Mouse (Mus musculus) kidney, postnatal 0 days (tissue): ENCODE results near the gene Comp. TPM values are rescaled to one million over a fixed set of nuclear protein-coding genes. Genes with fewer than 3 reads are reported as not detected.

Source experiments
- ATAC-seq: fragments of 200-750 bp; cut with Nextera tagmentation; replicated peaks from 2 replicates; pipeline ENCODE4 v1.8.0; 2017; ENCODE audit warnings: low read depth, moderate number of reproducible peaks, moderate TSS enrichment, moderate library complexity; ENCODE audit not compliant: low FRiP score
- DNase-seq: peaks from one replicate; pipeline ENCODE4 v3.0.0-alpha.2; 2016; ENCODE audit warnings: low spot score
- H3K27ac ChIP-seq: fragments of 300-500 bp; sonication (generic); 2 replicates; pipeline ENCODE4 v1.5.1; 2014; ENCODE audit warnings: mild to moderate bottlenecking
- H3K27me3 ChIP-seq: fragments of 300-500 bp; sonication (generic); 2 replicates; pipeline ENCODE4 v1.6.1; 2014; ENCODE audit warnings: low read length, mixed read lengths; ENCODE audit not compliant: insufficient read depth
- H3K36me3 ChIP-seq: fragments of 300-500 bp; sonication (generic); 2 replicates; pipeline ENCODE4 v1.6.1; 2014; ENCODE audit warnings: low read length, mixed read lengths; ENCODE audit not compliant: insufficient read depth
- H3K4me1 ChIP-seq: fragments of 300-500 bp; sonication (generic); replicated peaks from 2 replicates; pipeline ENCODE4 v1.6.1; 2014; ENCODE audit warnings: antibody characterized with exemption, low read length, mixed read lengths; ENCODE audit not compliant: insufficient read depth
- H3K4me2 ChIP-seq: fragments of 300-500 bp; sonication (generic); 2 replicates; pipeline ENCODE4 v1.6.1; 2014; ENCODE audit warnings: mild to moderate bottlenecking, low read length, moderate library complexity, mixed read lengths
- H3K4me3 ChIP-seq: fragments of 300-500 bp; sonication (generic); replicated peaks from 2 replicates; pipeline ENCODE4 v1.5.1; 2014; ENCODE audit warnings: low read depth, low read length
- H3K9ac ChIP-seq: fragments of 300-500 bp; sonication (generic); 2 replicates; pipeline ENCODE4 v1.6.1; 2014; ENCODE audit warnings: low read depth, low read length
- H3K9me3 ChIP-seq: fragments of 300-500 bp; sonication (generic); replicated peaks from 2 replicates; pipeline ENCODE4 v1.6.1; 2016; ENCODE audit warnings: low read length, inconsistent platforms, mixed read lengths
- CTCF ChIP-seq: IDR thresholded peaks from 2 replicates; pipeline ENCODE4 v1.5.1; 2016; ENCODE audit warnings: antibody characterized with exemption, low read depth, mild to moderate bottlenecking, moderate library complexity
- WGBS: fragments of 180-500 bp; shearing (Covaris S2); extraction: QIAGEN DNeasy Blood & Tissue Kit; methylation state at CpG from one replicate; pipeline ENCODE4 v1.1.7; 2014; 5-methylcytosine and 5-hydroxymethylcytosine counted together
- polyA plus RNA-seq: library from polyadenylated mRNA; unstranded; fragments of >200 nt; fragmentation: Nextera tagmentation; extraction: Ambion mirVana; gene quantifications from 2 replicates; pipeline ENCODE4 v1.2.1, GENCODE M21; 2015

Gene Comp
- polyA plus RNA-seq, 1 experiment from 2014 or later: 0.28 TPM

- Histone ChIP-seq H3K4me2 (peak overlapping the region; percentile 80), H3K36me3 (peaks cover 6% of the 10 kb centered on the region; the same call in 1 of the 2 replicates), H3K9me3 (no peaks in the 10 kb centered on the region), H3K27me3 (no peaks in the 10 kb centered on the region), H3K4me1 (peaks cover 21% of the 10 kb centered on the region), H3K4me3 (peak overlapping the region; percentile 92), H3K27ac (no peak overlapping the region), H3K9ac (peak overlapping the region; percentile 97)
- TF ChIP-seq CTCF: no peak
- ATAC-seq: no peak
- 44% methylated on average over 15 of the region's 15 CpGs for WGBS
- DNase-seq: no peak
These were observed 22.0 kb upstream of the Comp start for GRCm38 (mm10) chr8:70351035-70351999.

GRCm38 (mm10) chr8:70352000-70352384, 21.4 kb upstream of the Comp start:
- ATAC-seq (no peak), DNase-seq (no peak)
- Histone ChIP-seq H3K9me3 (no peaks in the 10 kb centered on the region), H3K27me3 (no peaks in the 10 kb centered on the region), H3K9ac (peak overlapping the region; percentile 97), H3K4me1 (peaks cover 21% of the 10 kb centered on the region), H3K36me3 (peaks cover 6% of the 10 kb centered on the region; the same call in 1 of the 2 replicates), H3K4me2 (peak overlapping the region; percentile 80), H3K4me3 (peak overlapping the region; percentile 92), H3K27ac (no peak overlapping the region)
- TF ChIP-seq CTCF: no peak
- WGBS: 11% methylated on average over 3 of the region's 3 CpGs

GRCm38 (mm10) chr8:70352657-70353151, 20.7 kb upstream of the Comp start:
- Histone ChIP-seq H3K4me1 (peaks cover 21% of the 10 kb centered on the region), H3K27me3 (no peaks in the 10 kb centered on the region), H3K9me3 (no peaks in the 10 kb centered on the region), H3K4me2 (peak overlapping the region; percentile 80), H3K27ac (peak overlapping the region; percentile 90), H3K36me3 (peaks cover 6% of the 10 kb centered on the region; the same call in 1 of the 2 replicates), H3K4me3 (peak overlapping the region; percentile 92), H3K9ac (peak overlapping the region; percentile 97)
- under 1% methylated on average over 64 of the region's 64 CpGs for WGBS
- peak; percentile 48 for ATAC-seq
- TF ChIP-seq CTCF: no peak
- peak; percentile 29 for DNase-seq

GRCm38 (mm10) chr8:70353194-70353817, 20.1 kb upstream of the Comp start, which contains the start of gene Upf1:
TSS of gene Upf1 (minus strand) at chr8:70353278.
- ATAC-seq: peak; percentile 90
- Histone ChIP-seq H3K4me3 (peak within 1 kb of the TSS; percentile 92), H3K27me3 (no peaks in the 10 kb centered on the region), H3K36me3 (peaks cover 6% of the 10 kb centered on the region; the same call in 1 of the 2 replicates), H3K9ac (peak within 1 kb of the TSS; percentile 97), H3K4me2 (peak within 1 kb of the TSS; percentile 80), H3K4me1 (peaks cover 18% of the 10 kb centered on the region), H3K27ac (peak within 1 kb of the TSS; percentile 90), H3K9me3 (no peaks in the 10 kb centered on the region)
- no peak for TF ChIP-seq CTCF
- WGBS: under 1% methylated on average over 69 of the region's 69 CpGs
- peak; percentile 98 for DNase-seq

DNA sequence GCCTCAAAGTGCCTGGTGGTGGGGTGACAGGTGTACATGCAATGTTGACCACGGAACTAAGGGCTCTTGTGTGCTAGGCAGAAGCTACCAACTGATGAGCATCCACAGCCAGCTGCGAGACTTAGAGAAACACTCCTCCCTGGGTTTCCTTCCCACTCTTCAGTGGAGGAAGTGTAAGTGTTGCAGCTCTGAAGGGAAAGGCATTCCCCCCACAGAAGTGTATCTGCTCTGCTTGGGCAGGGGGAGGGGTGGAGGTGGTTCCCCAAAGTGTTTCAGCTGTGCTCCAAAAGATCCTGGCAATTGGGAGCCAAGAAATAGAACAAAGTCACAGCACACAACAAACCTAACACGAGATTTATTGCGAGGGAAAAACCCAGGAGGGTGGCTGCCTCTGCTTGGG, 19.4 kb upstream of the Comp start:
- peaks cover 18% of the 10 kb centered on the region for H3K4me1 ChIP-seq
- H3K27ac ChIP-seq: 0 out of 2 replicates have a peak overlapping the region, but pooled peaks have one; percentile 2
- no peaks in the 10 kb centered on the region for H3K9me3 ChIP-seq
- H3K4me3 ChIP-seq: 0 out of 2 replicates have a peak overlapping the region, but pooled peaks have one; percentile 92
- H3K9ac ChIP-seq: no peak overlapping the region
- ATAC-seq (no peak), DNase-seq (no peak)
- WGBS: 50% methylated on average over 4 of the region's 4 CpGs
- peak overlapping the region; percentile 54 for H3K4me2 ChIP-seq
- H3K27me3 ChIP-seq: no peaks in the 10 kb centered on the region
- 0 out of 2 replicates have a peak, but pooled peaks cover 1% of the 10 kb centered on the region for H3K36me3 ChIP-seq
- TF ChIP-seq CTCF: no peak

- Histone ChIP-seq H3K4me1 (peaks cover 12% of the 10 kb centered on the region; the same call in 1 of the 2 replicates), H3K27ac (no peak overlapping the region), H3K27me3 (no peaks in the 10 kb centered on the region), H3K9me3 (no peaks in the 10 kb centered on the region), H3K9ac (no peak overlapping the region), H3K4me2 (no peak overlapping the region), H3K4me3 (no peak overlapping the region), H3K36me3 (no peaks in the 10 kb centered on the region)
- ATAC-seq (no peak), DNase-seq (no peak)
- 86% methylated on average over 1 of the region's 1 CpGs for WGBS
- TF ChIP-seq CTCF: no peak
These were observed 17.2 kb upstream of the Comp start for GRCm38 (mm10) chr8:70356111-70356510.
